27 mouse cellular contexts compared by ENCODE assay signal in genomic region chr8:89523336-89523735, GRCm38 (mm10).
"Had no signal": no experiment of that assay in that cellular context is flagged by ENCODE, and none has a peak within 500 bp of the region (broad histone marks: within the 10 kb centered on the region; RNA-seq: fewer than 3 reads in every experiment).

No protein-coding gene starts in this region.

- H3K4me1 ChIP-seq: embryonic facial prominence, embryonic 15.5 days; forebrain, embryonic 12.5 days; forebrain, embryonic 13.5 days; forebrain, embryonic 15.5 days had no signal

- H3K9ac ChIP-seq: embryonic facial prominence, embryonic 12.5 days; embryonic facial prominence, embryonic 13.5 days; embryonic facial prominence, embryonic 15.5 days; forebrain, embryonic 12.5 days; forebrain, embryonic 13.5 days; forebrain, embryonic 15.5 days; forebrain, postnatal 0 days had no signal

- DNase-seq: cerebellum, adult 8-10 months; cerebellum, adult 9-10 months; cerebellum, adult 9-11 months; cerebellum, postnatal 10 days; cerebellum, postnatal 14 days; cerebellum, postnatal 25 days; cerebellum, postnatal 36 days; embryo, embryonic 11 days; forebrain, postnatal 0 days; gastrocnemius, adult 2 months; gastrocnemius, postnatal 10 days; gastrocnemius, postnatal 14 days; gastrocnemius, postnatal 25 days; gastrocnemius, postnatal 36 days; heart, adult 18-20 months; heart, adult 2 months had no signal

- H3K27me3 ChIP-seq: embryonic facial prominence, embryonic 12.5 days; embryonic facial prominence, embryonic 13.5 days; embryonic facial prominence, embryonic 15.5 days; forebrain, embryonic 12.5 days; forebrain, embryonic 13.5 days had no signal

- H3K36me3 ChIP-seq: embryonic facial prominence, embryonic 10.5 days; embryonic facial prominence, embryonic 12.5 days; embryonic facial prominence, embryonic 13.5 days; embryonic facial prominence, embryonic 15.5 days; forebrain, embryonic 10.5 days; forebrain, embryonic 12.5 days; forebrain, embryonic 15.5 days had no signal

- ATAC-seq: forebrain, embryonic 13.5 days; forebrain, embryonic 14.5 days; forebrain, embryonic 15.5 days; forebrain, embryonic 16.5 days; forebrain, postnatal 0 days had no signal

- H3K4me3 ChIP-seq: embryonic facial prominence, embryonic 10.5 days; embryonic facial prominence, embryonic 12.5 days; embryonic facial prominence, embryonic 13.5 days; embryonic facial prominence, embryonic 15.5 days; erythroblast, embryonic 14.5 days; forebrain, embryonic 10.5 days; forebrain, embryonic 12.5 days; forebrain, embryonic 13.5 days; forebrain, embryonic 15.5 days; gastrocnemius, adult 2 months; heart, adult 2 months had no signal

- H3K27ac ChIP-seq: embryonic facial prominence, embryonic 10.5 days; embryonic facial prominence, embryonic 12.5 days; embryonic facial prominence, embryonic 13.5 days; embryonic facial prominence, embryonic 15.5 days; forebrain, embryonic 10.5 days; forebrain, embryonic 12.5 days; forebrain, embryonic 13.5 days; forebrain, embryonic 15.5 days; gastrocnemius, adult 2 months; heart, adult 2 months had no signal

- H3K9me3 ChIP-seq: embryonic facial prominence, embryonic 10.5 days; embryonic facial prominence, embryonic 12.5 days; embryonic facial prominence, embryonic 13.5 days; embryonic facial prominence, embryonic 15.5 days; forebrain, embryonic 10.5 days; forebrain, embryonic 12.5 days; forebrain, embryonic 13.5 days; forebrain, embryonic 15.5 days had no signal

- H3K4me2 ChIP-seq: embryonic facial prominence, embryonic 12.5 days; embryonic facial prominence, embryonic 13.5 days; embryonic facial prominence, embryonic 15.5 days; forebrain, embryonic 12.5 days; forebrain, embryonic 13.5 days; forebrain, embryonic 15.5 days had no signal
